Mouse (Mus musculus) adrenal gland, adult 18-20 months (tissue): ENCODE measurements around the gene Kctd10. TPM values are rescaled to one million over a fixed set of nuclear protein-coding genes. Genes with fewer than 3 reads are reported as not detected.

Source experiments
- DNase-seq, 2 experiments: peaks; one replicate each; pipeline ENCODE4 v3.0.0; 2021 to 2022; ENCODE audit warnings: low spot score in 2 of 2
- total RNA-seq, 2 experiments: library from RNA; stranded (reverse); gene quantifications; 1 replicate in 1 of 2; 2 replicates in 1 of 2; pipeline ENCODE4 v1.2.3; 2021

Gene Kctd10
- total RNA-seq, 2 experiments from 2014 or later = 72.4 to 72.6 TPM

GRCm38 (mm10) chr5:114381013-114381351 lies 674 bp upstream of the Kctd10 start:
- DNase-seq = no peak

DNA sequence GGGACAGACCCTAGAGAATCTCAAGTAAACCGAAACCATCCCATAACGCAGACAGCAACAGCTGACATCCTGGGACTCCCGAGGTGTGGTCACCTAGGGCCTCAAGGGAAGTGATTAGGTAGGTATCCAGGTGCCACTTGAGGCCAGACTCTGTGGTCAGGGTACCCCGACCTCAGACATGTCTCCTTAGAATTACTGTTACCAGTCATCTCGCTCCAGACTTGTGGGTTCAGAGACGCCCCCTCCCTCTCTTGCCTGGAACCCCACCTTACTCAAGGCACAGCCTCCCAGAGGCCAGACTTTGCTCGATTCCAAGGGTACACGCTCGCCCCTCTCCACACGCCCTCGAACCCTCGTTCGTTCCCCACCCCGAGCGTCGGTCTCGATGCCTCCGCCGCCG lies 545 bp downstream of the Kctd10 start:
- DNase-seq = no peak

DNA sequence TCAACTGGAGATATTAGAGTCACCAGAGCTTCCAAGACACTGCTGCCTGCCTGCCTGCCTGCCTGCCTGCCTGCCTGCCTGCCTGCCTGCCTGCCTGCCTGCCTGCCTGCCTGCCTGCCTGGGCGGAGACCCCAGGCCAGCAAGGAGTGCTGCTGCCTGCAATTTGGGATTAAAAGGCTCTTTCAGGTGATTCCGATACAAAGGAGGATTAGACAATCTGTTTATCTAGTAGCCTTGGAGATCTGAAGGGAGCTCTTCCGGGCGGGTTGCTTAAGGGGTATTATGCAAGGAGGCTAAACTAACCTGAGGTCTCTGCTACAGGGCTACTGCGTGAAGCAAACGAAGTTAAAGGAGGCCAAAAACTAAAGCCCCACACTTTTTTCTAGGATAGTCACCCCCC lies 1.4 kb downstream of the Kctd10 start:
- no peak for DNase-seq

DNA sequence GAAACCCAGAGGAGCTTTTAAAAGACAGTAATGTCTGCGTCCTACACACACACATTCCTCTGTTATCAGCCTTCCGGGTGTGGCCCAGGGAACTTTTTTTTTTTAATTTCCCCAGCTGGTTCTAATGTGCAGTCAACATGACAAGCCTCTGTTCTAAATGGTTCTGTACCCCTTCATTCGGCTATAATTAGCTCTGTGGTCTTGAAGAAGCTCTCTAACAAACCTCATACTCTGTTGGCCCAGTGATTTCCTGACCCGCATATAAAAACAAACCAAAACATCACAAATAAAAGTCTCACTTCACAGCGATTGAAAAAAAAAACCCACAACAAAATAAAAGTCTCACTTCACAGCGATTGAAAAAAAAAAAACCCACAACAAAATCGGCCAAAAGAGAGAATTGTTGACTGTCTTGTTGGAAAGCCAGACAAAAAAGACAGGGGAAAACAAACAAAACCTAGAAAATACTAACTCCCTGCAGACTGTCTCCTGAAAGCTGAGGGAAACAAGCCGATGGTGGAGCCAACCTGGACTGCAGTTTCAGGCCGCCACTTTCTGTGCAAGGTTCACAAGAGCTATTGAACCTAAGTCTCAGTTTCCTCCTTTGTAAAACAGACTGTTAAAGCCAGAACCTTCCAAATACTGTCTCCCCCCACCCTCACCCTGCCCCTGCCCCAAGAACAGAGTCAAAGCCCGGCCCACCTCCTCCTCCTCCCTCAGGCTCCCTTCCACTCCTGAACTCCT lies 2.0 kb downstream of the Kctd10 start:
- DNase-seq = no peak

DNA sequence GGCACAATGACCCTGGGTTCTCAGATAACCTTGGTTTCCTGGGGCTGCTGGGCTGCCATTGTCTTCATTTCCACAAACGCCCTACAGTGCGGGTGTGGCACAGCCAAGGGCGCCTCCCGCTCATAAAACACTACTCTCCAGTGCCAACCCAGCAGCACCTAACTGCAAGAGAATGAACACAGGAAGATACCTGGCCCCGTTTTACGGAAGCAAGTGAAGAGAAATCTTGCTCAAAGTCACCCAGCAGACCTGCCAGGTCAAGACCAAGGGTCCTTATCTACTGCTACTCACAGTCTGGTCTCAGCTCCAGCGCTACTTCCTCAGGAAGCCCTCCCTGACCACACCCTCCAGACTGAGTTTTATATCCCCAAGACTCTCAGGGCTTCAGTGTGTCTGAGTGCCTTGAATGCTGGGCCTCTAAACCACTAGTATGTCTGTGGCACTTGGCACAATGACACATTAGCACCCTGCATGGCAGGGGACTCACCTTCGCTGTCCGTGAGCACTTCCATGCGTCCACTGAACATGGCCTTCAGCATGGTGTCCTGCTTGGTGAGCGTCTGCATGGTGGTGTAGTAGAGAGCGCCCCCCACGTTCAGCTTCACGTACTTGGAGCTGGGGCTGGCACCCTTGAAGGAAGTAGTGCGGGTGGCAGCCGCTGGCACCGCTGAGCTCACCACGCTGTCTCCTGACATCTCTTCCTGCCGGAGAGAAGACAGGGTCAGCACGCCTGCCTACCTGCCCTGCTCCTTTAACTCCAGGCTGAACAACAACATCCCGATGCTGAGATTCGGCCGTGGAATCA lies 5.7 kb downstream of the Kctd10 start:
- DNase-seq = no peak

DNA sequence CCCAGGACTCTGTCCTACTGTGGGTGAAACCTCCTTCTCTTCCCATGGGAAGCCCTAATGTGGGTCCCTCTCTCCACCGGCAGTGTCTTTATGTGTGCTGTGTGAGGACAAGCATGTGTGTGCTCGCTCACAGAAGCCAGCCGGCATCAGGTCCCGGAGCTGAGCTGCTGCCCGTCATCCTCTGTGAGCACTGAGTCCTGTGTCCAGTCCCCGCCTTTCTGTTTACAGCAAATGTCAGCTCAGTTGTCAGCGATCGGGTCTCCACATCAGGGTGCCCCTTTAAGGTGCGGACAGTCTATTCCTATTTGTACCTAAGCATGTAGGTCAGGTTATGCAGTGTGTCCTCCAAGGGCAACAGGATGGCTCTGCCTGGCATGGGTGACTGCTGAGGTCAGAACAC lies 6.7 kb downstream of the Kctd10 start:
- no peak for DNase-seq

GRCm38 (mm10) chr5:114373174-114373573 lies 7.1 kb downstream of the Kctd10 start:
- DNase-seq = no peak

GRCm38 (mm10) chr5:114372565-114372964 lies 7.7 kb downstream of the Kctd10 start:
- no peak for DNase-seq

DNA sequence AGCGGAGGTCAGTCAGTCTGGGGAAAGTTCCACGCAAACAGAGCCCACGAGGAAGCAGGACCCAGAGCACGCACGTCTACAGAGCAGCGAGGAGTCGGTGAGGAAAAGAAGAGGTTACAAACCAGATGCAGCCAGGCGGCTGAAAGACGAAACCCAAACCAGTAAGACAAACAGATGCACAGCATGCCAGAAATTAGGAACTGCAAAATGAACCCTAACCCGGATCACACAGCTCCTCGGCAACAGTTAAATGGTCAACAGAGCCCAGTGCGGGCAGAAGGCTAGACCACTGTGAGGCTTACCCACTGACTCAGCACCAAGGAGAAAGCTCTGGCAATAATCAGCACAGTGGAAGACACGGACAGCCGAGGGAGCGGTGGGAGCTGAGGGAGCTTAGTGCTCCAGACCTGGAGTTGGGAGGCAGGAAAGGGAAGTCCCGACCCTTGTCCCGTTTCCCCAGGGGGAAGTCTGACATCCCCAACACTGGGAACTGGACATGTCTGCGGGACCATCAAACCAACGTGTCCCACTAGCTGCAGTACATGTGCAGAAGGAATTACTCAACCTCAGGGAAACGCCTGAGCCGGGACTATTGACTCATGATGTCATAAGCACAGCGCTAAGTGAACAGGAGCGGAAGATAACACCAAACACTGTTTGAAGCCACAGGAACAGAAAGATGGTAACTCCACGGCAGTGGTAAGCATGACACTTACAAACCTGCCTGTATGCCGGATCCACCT lies 8.4 kb downstream of the Kctd10 start:
- DNase-seq = no peak

DNA sequence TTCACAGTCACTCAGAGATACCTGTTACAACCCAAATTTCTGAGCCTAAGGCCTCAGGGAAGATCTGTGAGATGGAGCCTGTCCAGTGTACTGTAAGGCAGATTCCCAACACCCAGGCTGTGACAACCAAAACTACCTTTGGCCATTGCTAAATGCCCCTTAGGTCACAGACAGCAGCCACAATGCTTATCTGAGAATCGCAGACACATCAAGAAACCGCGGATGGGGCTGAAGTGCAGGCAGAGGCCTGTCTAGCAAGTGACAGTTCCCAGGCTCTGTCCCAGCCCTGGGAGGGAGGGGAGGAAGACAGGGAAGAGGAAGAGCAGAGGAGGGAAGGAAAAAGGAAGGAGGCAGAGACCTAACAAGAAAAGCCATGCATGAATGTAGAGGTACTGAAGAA lies 9.0 kb downstream of the Kctd10 start:
- DNase-seq = no peak

DNA sequence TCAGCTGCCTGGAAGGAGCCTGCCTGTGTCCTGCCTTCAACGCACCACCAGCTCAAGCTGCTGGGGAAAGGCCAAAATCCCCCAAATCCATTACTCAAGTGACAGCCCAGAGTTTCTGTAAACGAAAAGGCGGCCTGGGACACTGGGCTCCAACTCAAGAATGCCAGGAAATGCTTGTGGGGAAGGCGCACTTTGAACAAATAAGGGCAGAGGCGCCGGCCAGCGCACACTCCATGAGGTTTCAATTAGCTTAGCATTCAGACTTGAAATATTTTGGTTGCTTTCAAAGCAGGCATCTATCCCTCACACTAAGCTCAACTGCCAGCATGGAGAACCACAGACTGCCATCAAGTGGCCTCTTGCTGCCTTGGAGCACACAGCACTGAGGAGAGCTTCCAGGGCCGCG lies 9.9 kb downstream of the Kctd10 start:
- no peak for DNase-seq

DNA sequence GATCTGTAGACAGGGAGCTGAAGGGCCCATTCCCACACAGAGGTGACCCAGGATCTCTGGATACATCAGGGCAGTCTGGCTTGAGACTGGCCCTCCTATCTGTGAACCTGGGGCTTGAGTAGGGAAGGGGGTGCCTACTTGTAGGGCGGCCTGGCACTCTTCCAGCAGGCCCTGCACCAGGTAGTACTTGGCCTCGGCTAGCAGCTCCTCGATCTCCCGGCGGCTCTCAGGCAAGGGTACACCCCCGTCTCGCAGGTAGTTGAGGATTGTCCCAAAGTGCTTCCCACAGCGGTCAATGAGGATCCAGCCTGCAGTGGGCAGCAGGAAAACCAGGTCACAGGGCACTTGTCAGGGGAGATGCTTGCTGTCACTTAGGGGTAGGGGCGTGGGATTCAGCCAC lies 10.4 kb downstream of the Kctd10 start:
- DNase-seq = no peak

DNA sequence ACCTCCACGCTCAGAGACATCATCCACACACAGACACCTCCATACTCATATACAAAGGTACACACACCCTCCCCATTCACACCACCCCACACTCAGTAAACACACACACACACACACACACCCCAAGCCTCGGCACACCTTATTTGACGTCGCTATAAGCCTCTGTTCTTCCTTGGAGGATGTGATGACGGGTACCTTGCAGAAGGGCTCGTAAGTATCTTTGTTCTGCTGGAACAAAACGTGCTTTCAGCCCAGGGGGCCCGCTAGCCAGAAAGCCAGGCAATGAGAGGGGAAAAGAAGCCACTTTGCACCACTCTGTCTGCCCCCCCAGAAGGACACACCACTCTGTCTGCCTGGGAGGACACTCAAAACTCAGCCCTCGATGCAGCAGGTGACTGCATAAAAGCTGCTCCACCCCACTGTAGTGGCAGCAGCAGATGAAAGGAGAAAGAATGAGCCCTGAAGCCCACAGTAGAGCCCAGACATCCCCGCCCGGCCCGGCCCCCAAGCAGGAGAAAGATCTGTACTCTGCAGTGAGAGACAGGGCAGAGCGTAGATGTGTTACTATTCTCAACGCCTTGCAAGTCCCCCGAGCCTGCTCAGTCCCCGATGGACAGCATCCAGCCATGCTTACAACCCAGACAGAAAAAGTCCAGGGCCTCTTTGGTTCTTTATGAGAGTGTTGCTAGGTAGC lies 11.4 kb downstream of the Kctd10 start:
- DNase-seq = no peak

- no peak for DNase-seq
Measured at GRCm38 (mm10) chr5:114368121-114368520, 12.2 kb downstream of the Kctd10 start.

DNA sequence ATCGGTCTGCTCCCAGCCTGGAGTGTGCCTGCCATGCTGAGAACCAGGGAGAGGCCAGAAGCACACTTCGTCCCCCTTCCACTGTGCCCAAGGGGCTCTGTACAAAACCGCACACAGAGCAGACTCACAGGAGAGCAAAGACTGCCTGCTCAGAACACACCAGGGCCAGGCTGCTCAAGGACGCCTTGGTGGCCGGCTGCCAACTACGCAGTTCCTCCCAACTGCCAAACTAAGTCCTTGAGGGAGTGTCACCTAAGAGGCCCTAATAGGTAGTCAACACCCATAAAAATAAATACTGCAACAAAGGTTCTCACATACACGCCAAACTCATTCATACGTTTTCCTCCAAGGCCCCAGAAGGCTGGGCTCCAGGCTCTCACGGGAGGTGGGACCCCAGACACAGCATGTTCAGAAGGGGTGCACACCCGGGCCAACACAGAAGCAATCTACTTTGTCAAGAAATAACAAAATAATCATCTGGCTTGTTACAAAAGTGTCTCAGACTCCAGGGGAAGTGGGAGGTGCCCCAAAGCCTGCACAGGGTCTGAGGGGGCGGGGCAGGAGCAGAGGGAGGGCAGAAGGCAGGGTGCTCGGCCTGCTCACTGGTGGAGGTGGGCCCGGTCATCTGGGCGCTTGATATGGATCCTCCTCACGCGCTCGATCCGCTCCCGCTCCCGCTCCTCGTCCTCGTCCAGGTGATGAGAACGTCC lies 15.1 kb downstream of the Kctd10 start:
- peak; percentile 38 to 55 for DNase-seq

DNA sequence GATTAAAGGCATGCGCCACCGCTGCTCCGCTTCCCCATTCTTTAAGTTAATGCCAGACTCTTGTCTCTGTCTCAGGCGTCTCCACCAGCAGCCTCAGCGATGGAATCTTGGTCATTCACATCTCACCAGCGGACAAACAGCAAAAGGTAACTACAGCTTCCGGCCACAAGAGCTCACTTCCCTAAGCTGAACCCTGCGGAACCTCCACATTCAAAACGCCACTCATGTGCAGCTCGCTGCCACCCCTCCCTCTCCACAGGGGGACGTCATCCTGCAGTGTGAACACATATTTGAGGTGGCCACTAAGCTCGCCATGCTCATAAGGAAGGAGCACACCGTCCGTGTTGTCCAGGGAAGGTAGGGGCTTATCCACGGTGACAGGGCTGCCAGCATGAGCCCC lies 19.3 kb downstream of the Kctd10 start:
- DNase-seq = no peak

GRCm38 (mm10) chr5:114359586-114359985 lies 20.7 kb downstream of the Kctd10 start:
- no peak for DNase-seq

- DNase-seq = no peak
Measured at GRCm38 (mm10) chr5:114358833-114359232, 21.5 kb downstream of the Kctd10 start.

- DNase-seq = no peak
Measured at GRCm38 (mm10) chr5:114356936-114357751, 23.2 kb downstream of the Kctd10 start.
